Mouse (Mus musculus) forebrain, embryonic 11.5 days (tissue): ENCODE results near the gene Srf. TPM values are rescaled to one million over a fixed set of nuclear protein-coding genes. Genes with fewer than 3 reads are reported as not detected.
A peak's percentile ranks its signal among the peaks of the same experiment; 100 is the strongest.

Source experiments
- ATAC-seq: fragments of 200-750 bp; cut with Nextera tagmentation; replicated peaks from 2 replicates; pipeline ENCODE4 v1.8.0; 2017; ENCODE audit warnings: moderate TSS enrichment; ENCODE audit not compliant: low FRiP score
- DNase-seq: peaks from one replicate; pipeline ENCODE4 v3.0.0-alpha.2; 2017; ENCODE audit warnings: low spot score
- H3K27ac ChIP-seq: fragments of 300-500 bp; sonication (generic); 2 replicates; pipeline ENCODE4 v1.5.1; 2014; ENCODE audit warnings: low read depth, low read length
- H3K27me3 ChIP-seq: fragments of 300-500 bp; sonication (generic); 2 replicates; pipeline ENCODE4 v1.6.1; 2014; ENCODE audit warnings: mild to moderate bottlenecking, low read length, mixed read lengths; ENCODE audit not compliant: control insufficient read depth, insufficient read depth
- H3K36me3 ChIP-seq: fragments of 300-500 bp; sonication (generic); 2 replicates; pipeline ENCODE4 v1.6.1; 2014; ENCODE audit warnings: mild to moderate bottlenecking, low read length, moderate library complexity, mixed read lengths; ENCODE audit not compliant: control insufficient read depth, insufficient read depth
- H3K4me1 ChIP-seq: fragments of 300-500 bp; sonication (generic); replicated peaks from 2 replicates; pipeline ENCODE4 v1.6.1; 2014; ENCODE audit warnings: low read length, mixed read lengths; ENCODE audit not compliant: control insufficient read depth, insufficient read depth
- H3K4me2 ChIP-seq: fragments of 300-500 bp; sonication (generic); 2 replicates; pipeline ENCODE4 v1.6.1; 2014; ENCODE audit warnings: low read depth, mild to moderate bottlenecking, low read length, moderate library complexity, mixed read lengths; ENCODE audit not compliant: severe bottlenecking
- H3K4me3 ChIP-seq: fragments of 300-500 bp; sonication (generic); 2 replicates; pipeline ENCODE4 v1.5.1; 2014; ENCODE audit warnings: low read depth, low read length
- H3K9ac ChIP-seq: fragments of 300-500 bp; sonication (generic); 2 replicates; pipeline ENCODE4 v1.6.1; 2014; ENCODE audit warnings: low read length
- H3K9me3 ChIP-seq: fragments of 300-500 bp; sonication (generic); 2 replicates; pipeline ENCODE4 v1.6.1; 2016; ENCODE audit warnings: low read length, mixed read lengths; ENCODE audit not compliant: control insufficient read depth
- WGBS: fragments of 180-500 bp; shearing (Covaris S2); extraction: QIAGEN DNeasy Blood & Tissue Kit; methylation state at CpG from one replicate; pipeline ENCODE4 v1.1.7; 2014; 5-methylcytosine and 5-hydroxymethylcytosine counted together
- polyA plus RNA-seq: library from polyadenylated mRNA; unstranded; fragments of >200 nt; fragmentation: Nextera tagmentation; extraction: Ambion mirVana; gene quantifications from 2 replicates; pipeline ENCODE4 v1.2.1, GENCODE M21; 2014

Gene Srf
- polyA plus RNA-seq, 1 experiment from 2014 or later = 5.2 TPM

GRCm38 (mm10) chr17:46521963-46522668 is 33.9 kb downstream of the Srf start:
- Histone ChIP-seq H3K27me3 (peaks cover 4% of the 10 kb centered on the region; the same call in 1 of the 2 replicates), H3K9ac (no peak overlapping the region), H3K27ac (no peak overlapping the region), H3K4me2 (no peak overlapping the region), H3K4me1 (0 out of 2 replicates have a peak, but pooled peaks cover 2% of the 10 kb centered on the region), H3K4me3 (no peak overlapping the region), H3K36me3 (no peaks in the 10 kb centered on the region), H3K9me3 (no peaks in the 10 kb centered on the region)
- DNase-seq = peak; percentile 65
- no peak for ATAC-seq
- 28% methylated on average over 24 of the region's 24 CpGs for WGBS

GRCm38 (mm10) chr17:46521174-46521573 is 34.8 kb downstream of the Srf start:
- H3K4me3 ChIP-seq = no peak overlapping the region
- DNase-seq (peak; percentile 50), ATAC-seq (no peak)
- H3K36me3 ChIP-seq = no peaks in the 10 kb centered on the region
- no peaks in the 10 kb centered on the region for H3K9me3 ChIP-seq
- no peak overlapping the region for H3K27ac ChIP-seq
- 81% methylated on average over 9 of the region's 9 CpGs for WGBS
- 0 out of 2 replicates have a peak, but pooled peaks cover 2% of the 10 kb centered on the region for H3K4me1 ChIP-seq
- no peak overlapping the region for H3K4me2 ChIP-seq
- peaks cover 4% of the 10 kb centered on the region; the same call in 1 of the 2 replicates for H3K27me3 ChIP-seq
- H3K9ac ChIP-seq = no peak overlapping the region

GRCm38 (mm10) chr17:46520385-46520979 is 35.5 kb downstream of the Srf start:
- Histone ChIP-seq H3K9ac (no peak overlapping the region), H3K4me2 (no peak overlapping the region), H3K27ac (no peak overlapping the region), H3K27me3 (peaks cover 4% of the 10 kb centered on the region; the same call in 1 of the 2 replicates), H3K4me1 (0 out of 2 replicates have a peak, but pooled peaks cover 2% of the 10 kb centered on the region), H3K9me3 (no peaks in the 10 kb centered on the region), H3K4me3 (no peak overlapping the region), H3K36me3 (no peaks in the 10 kb centered on the region)
- DNase-seq (peak; percentile 56), ATAC-seq (no peak)
- 55% methylated on average over 25 of the region's 25 CpGs for WGBS

GRCm38 (mm10) chr17:46519971-46520370 is 36.0 kb downstream of the Srf start:
- DNase-seq = no peak
- Histone ChIP-seq H3K36me3 (no peaks in the 10 kb centered on the region), H3K9me3 (no peaks in the 10 kb centered on the region), H3K4me3 (no peak overlapping the region), H3K4me2 (no peak overlapping the region), H3K27me3 (peaks cover 4% of the 10 kb centered on the region; the same call in 1 of the 2 replicates), H3K4me1 (0 out of 2 replicates have a peak, but pooled peaks cover 2% of the 10 kb centered on the region), H3K27ac (no peak overlapping the region), H3K9ac (no peak overlapping the region)
- no peak for ATAC-seq
- WGBS = 60% methylated on average over 10 of the region's 10 CpGs

- H3K4me2 ChIP-seq = no peak overlapping the region
- no peaks in the 10 kb centered on the region for H3K36me3 ChIP-seq
- 67% methylated on average over 2 of the region's 2 CpGs for WGBS
- H3K27ac ChIP-seq = no peak overlapping the region
- no peak overlapping the region for H3K9ac ChIP-seq
- H3K9me3 ChIP-seq = no peaks in the 10 kb centered on the region
- ATAC-seq (no peak), DNase-seq (no peak)
- no peaks in the 10 kb centered on the region for H3K27me3 ChIP-seq
- no peak overlapping the region for H3K4me3 ChIP-seq
- H3K4me1 ChIP-seq = no peaks in the 10 kb centered on the region
Measured at GRCm38 (mm10) chr17:46513329-46513728, 42.6 kb downstream of the Srf start.

GRCm38 (mm10) chr17:46511059-46511710 is 44.8 kb downstream of the Srf start:
- no peaks in the 10 kb centered on the region for H3K27me3 ChIP-seq
- 45% methylated on average over 11 of the region's 11 CpGs for WGBS
- H3K9me3 ChIP-seq = no peaks in the 10 kb centered on the region
- ATAC-seq (0 out of 2 replicates have a peak, but pooled peaks have one; percentile 33), DNase-seq (peak; percentile 55)
- H3K4me1 ChIP-seq = no peaks in the 10 kb centered on the region
- no peak overlapping the region for H3K9ac ChIP-seq
- no peaks in the 10 kb centered on the region for H3K36me3 ChIP-seq
- H3K27ac ChIP-seq = no peak overlapping the region
- no peak overlapping the region for H3K4me3 ChIP-seq
- no peak overlapping the region for H3K4me2 ChIP-seq

- no peak for DNase-seq
- no peaks in the 10 kb centered on the region for H3K36me3 ChIP-seq
- 90% methylated on average over 3 of the region's 3 CpGs for WGBS
- no peak overlapping the region for H3K27ac ChIP-seq
- H3K4me2 ChIP-seq = no peak overlapping the region
- no peaks in the 10 kb centered on the region for H3K9me3 ChIP-seq
- H3K4me1 ChIP-seq = no peaks in the 10 kb centered on the region
- no peaks in the 10 kb centered on the region for H3K27me3 ChIP-seq
- no peak overlapping the region for H3K9ac ChIP-seq
- no peak for ATAC-seq
- H3K4me3 ChIP-seq = no peak overlapping the region
Measured at GRCm38 (mm10) chr17:46505617-46506016, 50.4 kb downstream of the Srf start.

GRCm38 (mm10) chr17:46503847-46504638 is 51.9 kb downstream of the Srf start:
- Histone ChIP-seq H3K9me3 (no peaks in the 10 kb centered on the region), H3K4me3 (no peak overlapping the region), H3K36me3 (no peaks in the 10 kb centered on the region; the same call in 1 of the 2 replicates), H3K27me3 (no peaks in the 10 kb centered on the region), H3K4me2 (no peak overlapping the region), H3K9ac (no peak overlapping the region), H3K27ac (no peak overlapping the region), H3K4me1 (no peaks in the 10 kb centered on the region)
- ATAC-seq (no peak), DNase-seq (no peak)
- 83% methylated on average over 14 of the region's 14 CpGs for WGBS
